Mouse (Mus musculus) ES-Bruce4 (cell line): ENCODE data around the gene Dnm1.

Experiments used
- CTCF ChIP-seq: IDR thresholded peaks from one replicate; pipeline ENCODE4 v1.8.1; 2011; ENCODE audit warnings: low read depth, low read length
- EP300 ChIP-seq: IDR thresholded peaks from 2 replicates; pipeline ENCODE4 v1.6.1; 2011; ENCODE audit warnings: low read depth, low read length; ENCODE audit not compliant: insufficient read depth

DNA sequence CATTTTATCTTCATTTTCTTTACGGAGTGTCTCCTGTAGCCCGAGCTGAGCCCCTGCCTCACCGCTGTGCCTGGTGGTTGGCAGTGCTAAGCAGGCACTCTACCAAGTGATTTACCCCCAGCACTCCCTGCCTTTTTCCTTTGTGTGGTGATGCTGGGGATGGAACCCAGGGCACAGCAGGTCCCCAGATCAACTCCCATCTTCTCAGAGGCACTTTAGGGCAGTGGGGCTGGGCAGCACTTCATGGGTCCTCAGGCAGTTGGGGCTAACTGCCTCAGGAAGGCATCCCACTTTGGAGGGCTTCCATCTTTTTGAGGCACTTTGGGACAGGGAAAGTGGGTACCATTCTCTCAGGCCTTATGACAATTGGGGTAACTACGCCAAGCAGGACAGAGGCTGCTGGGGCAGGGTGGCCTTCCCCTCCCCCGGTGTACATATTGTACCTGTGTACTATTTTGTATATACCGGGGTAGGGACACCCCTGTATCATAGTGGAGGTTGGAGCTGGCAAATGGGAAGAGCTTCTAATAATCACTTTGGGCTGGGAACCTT lies 45.8 kb downstream of the Dnm1 start:
- TF ChIP-seq EP300: no peak
- TF ChIP-seq CTCF: no peak
